Mouse (Mus musculus) left cerebral cortex, postnatal 10 days (tissue): ENCODE data around the gene E330017A01Rik. TPM values are rescaled to one million over a fixed set of nuclear protein-coding genes. Genes with fewer than 3 reads are reported as not detected.

Source experiments
- DNase-seq, 2 experiments: peaks; one replicate each; pipeline ENCODE4 v3.0.0; 2021 to 2022; ENCODE audit warnings: low spot score in 2 of 2, mixed read lengths in 1 of 2; ENCODE audit errors: extremely low spot score in 1 of 2
- intact Hi-C: fragments of 180-260 bp; cut with DNase I; formaldehyde crosslinking; loops from one replicate; pipeline ENCODE4 v1.15.1; 2025
- total RNA-seq, 2 experiments: library from RNA; stranded (reverse); gene quantifications; 2 replicates each; pipeline ENCODE4 v1.2.3; 2021

Gene E330017A01Rik
- total RNA-seq, 2 experiments from 2014 or later: not detected

GRCm38 (mm10) chr16:58622377-58622776 lies 16.2 kb downstream of the E330017A01Rik start:
- no peak for DNase-seq
- intact Hi-C loops: no loop called here

- DNase-seq: no peak
- intact Hi-C loops: no loop called here
These were observed 21.2 kb downstream of the E330017A01Rik start for GRCm38 (mm10) chr16:58617346-58617745.

DNA sequence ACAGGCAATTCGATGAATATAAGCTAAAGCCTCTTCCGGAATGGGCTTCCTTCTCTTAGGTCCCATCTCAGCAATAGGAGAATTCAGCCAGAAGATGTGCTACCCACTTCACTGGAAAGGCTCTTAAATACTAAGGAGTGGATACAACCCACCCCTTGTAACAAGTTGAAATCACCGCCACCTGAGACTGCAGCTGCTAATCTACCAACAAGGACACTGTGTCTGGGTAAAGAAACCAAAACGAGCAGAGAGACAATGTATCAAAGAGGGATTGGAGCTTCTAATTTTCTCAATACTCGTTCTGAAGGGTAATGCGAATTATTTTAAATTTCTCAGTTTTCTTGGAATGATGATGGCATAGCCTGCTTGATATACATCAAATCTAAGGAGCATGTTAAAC lies 21.7 kb downstream of the E330017A01Rik start, which contains the start of gene Gm813:
Gm813 (minus strand) TSS at position 101 of the 400 bp plus-strand sequence.
- intact Hi-C loops: no loop called here

GRCm38 (mm10) chr16:58612969-58613368 lies 25.6 kb downstream of the E330017A01Rik start:
- no peak for DNase-seq
- intact Hi-C loops: no loop called here

More for the DNA sequence above, 21.7 kb downstream of the E330017A01Rik start, which contains the start of gene Gm813:
- DNase-seq: no peak

GRCm38 (mm10) chr16:58607101-58607500 lies 31.4 kb downstream of the E330017A01Rik start:
- DNase-seq: no peak
- intact Hi-C loops: no loop called here

DNA sequence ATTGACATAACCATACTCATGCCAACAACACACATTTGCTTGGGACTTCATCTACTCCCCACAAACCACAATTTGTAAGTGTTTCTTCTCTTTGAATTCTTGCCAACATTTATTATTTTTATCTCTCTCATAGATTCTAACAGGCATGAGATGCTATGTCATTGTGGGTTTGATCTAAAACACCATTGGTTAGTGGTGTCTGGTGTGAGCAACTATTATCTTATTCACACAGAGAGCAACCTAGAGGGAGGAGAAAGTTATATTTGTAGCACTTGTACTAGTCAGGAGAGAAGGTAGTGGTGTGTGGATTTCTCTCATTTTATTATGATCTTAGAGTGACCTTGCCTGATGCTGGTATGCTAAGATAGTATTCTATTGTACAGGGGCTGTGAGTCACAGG lies 33.9 kb downstream of the E330017A01Rik start:
- intact Hi-C loops: no loop called here
- DNase-seq: no peak

DNA sequence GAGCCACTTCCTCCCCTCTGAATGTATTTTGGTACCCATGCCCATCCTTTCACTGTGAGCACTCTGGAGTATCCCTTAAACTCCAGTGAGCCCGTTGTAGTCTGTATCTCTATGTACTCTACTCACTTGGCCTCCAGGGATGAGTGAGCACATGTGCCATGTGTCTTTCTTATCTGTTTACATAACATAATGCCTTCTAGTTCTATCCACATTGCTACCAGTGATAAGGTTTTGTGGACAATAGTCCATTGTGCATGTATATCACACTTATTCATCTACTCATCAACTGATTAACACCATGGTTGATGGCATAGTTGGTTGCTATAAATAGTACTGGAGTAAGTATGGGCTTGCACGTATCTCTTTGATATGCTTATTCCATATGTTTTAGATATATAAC lies 34.7 kb downstream of the E330017A01Rik start:
- DNase-seq: no peak
- intact Hi-C loops: no loop called here

GRCm38 (mm10) chr16:58600846-58601245 lies 37.7 kb downstream of the E330017A01Rik start:
- no peak for DNase-seq
- intact Hi-C loops: no loop called here

DNA sequence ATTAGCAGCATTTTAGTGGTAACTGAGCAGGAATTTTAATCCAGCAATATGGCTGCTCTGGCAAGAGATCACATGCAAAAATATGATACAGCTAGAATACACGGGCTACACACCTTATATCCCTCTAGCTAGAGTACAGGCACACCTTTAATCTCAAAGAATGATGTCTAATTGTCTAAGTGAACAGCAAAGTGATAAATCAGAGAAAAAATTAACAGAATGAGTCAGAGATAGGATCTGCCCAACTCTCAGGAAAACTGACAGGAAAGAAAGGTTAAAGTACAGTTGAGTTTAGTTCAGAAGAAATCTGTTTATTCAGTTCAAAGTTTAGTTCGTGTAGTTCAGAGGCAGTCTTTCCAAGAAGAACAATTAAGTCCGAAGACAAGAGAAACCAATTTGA lies 47.2 kb downstream of the E330017A01Rik start:
- no peak for DNase-seq
- intact Hi-C loops: no loop called here

DNA sequence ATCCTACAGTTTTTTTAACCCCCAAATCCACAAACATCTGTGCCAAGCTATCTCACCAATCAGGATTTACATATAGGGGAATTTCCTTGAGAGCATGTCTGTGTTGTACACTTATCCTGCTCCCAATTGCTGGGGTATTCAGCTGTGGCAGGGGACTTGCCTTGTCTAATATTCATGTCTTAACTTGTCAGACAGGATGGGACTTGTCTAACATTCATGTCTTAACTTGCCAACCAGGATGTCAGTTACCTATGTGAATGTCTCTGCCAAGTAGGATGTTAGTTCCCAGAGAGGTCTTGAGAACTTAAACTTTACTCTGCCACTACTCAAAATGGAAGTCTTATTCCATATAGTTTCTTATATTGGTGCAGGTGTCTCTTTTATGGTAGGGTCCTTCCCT lies 49.1 kb downstream of the E330017A01Rik start:
- DNase-seq: no peak
- intact Hi-C loops: no loop called here

Other genes starting within 250 kb of the E330017A01Rik start
- gene Dcbld2, start 230.3 kb downstream of the E330017A01Rik start, total RNA-seq: 10 to 100 TPM; 36.4 to 36.7 TPM
- 10 to 100 TPM; 20.6 to 22.1 TPM for gene St3gal6, start 114.5 kb downstream of the E330017A01Rik start, total RNA-seq
- gene Gm813, start 21.8 kb downstream of the E330017A01Rik start, total RNA-seq: not detected
- 10 to 100 TPM; 27.7 to 28.9 TPM for gene Cpox, start 31.6 kb upstream of the E330017A01Rik start, total RNA-seq
- gene Gpr15, start 80.3 kb upstream of the E330017A01Rik start, total RNA-seq: not detected
- 100 to 1,000 TPM; 119 to 122 TPM for gene Cldnd1, start 89.2 kb upstream of the E330017A01Rik start, total RNA-seq
- gene Olfr172, start 124.4 kb upstream of the E330017A01Rik start, total RNA-seq: not detected
- not detected for gene Olfr173, start 161.5 kb upstream of the E330017A01Rik start, total RNA-seq
- gene Olfr175-ps1, start 188.0 kb upstream of the E330017A01Rik start, total RNA-seq: not detected
- gene Olfr177, start 236.0 kb upstream of the E330017A01Rik start, total RNA-seq: not detected